Mouse (Mus musculus) limb, embryonic 14.5 days (tissue): ENCODE measurements at regions not wholly inside any gene's neighbourhood (a gene's known extent, or its start where the extent isn't known, plus 50 kb on each side); places are given as distances from the start of the nearest gene placed in this dataset.

Experiments
- ATAC-seq: fragments of 200-750 bp; cut with Nextera tagmentation; 2 replicates; pipeline ENCODE4 v1.8.0; 2017; ENCODE audit warnings: low read depth, moderate number of reproducible peaks, moderate TSS enrichment; ENCODE audit not compliant: low FRiP score
- DNase-seq: peaks from one replicate; pipeline ENCODE4 v3.0.0-alpha.2; 2015; ENCODE audit warnings: low spot score
- H3K27ac ChIP-seq: fragments of 300-500 bp; sonication (generic); replicated peaks from 2 replicates; pipeline ENCODE4 v1.5.1; 2014; ENCODE audit warnings: low read depth, mild to moderate bottlenecking, low read length, moderate library complexity, mixed read lengths
- H3K27me3 ChIP-seq: fragments of 300-500 bp; sonication (generic); 2 replicates; pipeline ENCODE4 v1.6.1; 2014; ENCODE audit warnings: low read length, mixed read lengths; ENCODE audit not compliant: control insufficient read depth, insufficient read depth
- H3K36me3 ChIP-seq: fragments of 300-500 bp; sonication (generic); 2 replicates; pipeline ENCODE4 v1.6.1; 2014; ENCODE audit warnings: mild to moderate bottlenecking, low read length, moderate library complexity, mixed read lengths; ENCODE audit not compliant: control insufficient read depth, insufficient read depth
- H3K4me1 ChIP-seq: fragments of 300-500 bp; sonication (generic); 2 replicates; pipeline ENCODE4 v1.6.1; 2014; ENCODE audit warnings: antibody characterized with exemption, low read length, mixed read lengths; ENCODE audit not compliant: control insufficient read depth, insufficient read depth
- H3K4me2 ChIP-seq: fragments of 300-500 bp; sonication (generic); replicated peaks from 2 replicates; pipeline ENCODE4 v1.6.1; 2014; ENCODE audit warnings: low read depth, mild to moderate bottlenecking, low read length, moderate library complexity; ENCODE audit not compliant: severe bottlenecking
- H3K4me3 ChIP-seq: fragments of 300-500 bp; sonication (generic); replicated peaks from 2 replicates; pipeline ENCODE4 v1.5.1; 2014; ENCODE audit warnings: low read length
- H3K9ac ChIP-seq: fragments of 300-500 bp; sonication (generic); 2 replicates; pipeline ENCODE4 v1.6.1; 2014; ENCODE audit warnings: mild to moderate bottlenecking, low read depth, low read length, moderate library complexity; ENCODE audit not compliant: severe bottlenecking
- H3K9me3 ChIP-seq: fragments of 300-500 bp; sonication (generic); 2 replicates; pipeline ENCODE4 v1.6.1; 2016; ENCODE audit warnings: low read length; ENCODE audit not compliant: control insufficient read depth
- POLR2A ChIP-seq: fragments of 200-500 bp; IDR thresholded peaks from 2 replicates; pipeline ENCODE4 v1.8.0; 2012; ENCODE audit warnings: inconsistent platforms, mild to moderate bottlenecking, moderate library complexity, borderline replicate concordance; ENCODE audit not compliant: insufficient read depth, insufficient read length; ENCODE audit errors: extremely low read depth
- WGBS: fragments of 180-500 bp; shearing (Covaris S2); extraction: QIAGEN DNeasy Blood & Tissue Kit; methylation state at CpG from one replicate; pipeline ENCODE4 v1.1.7; 2014; 5-methylcytosine and 5-hydroxymethylcytosine counted together

DNA sequence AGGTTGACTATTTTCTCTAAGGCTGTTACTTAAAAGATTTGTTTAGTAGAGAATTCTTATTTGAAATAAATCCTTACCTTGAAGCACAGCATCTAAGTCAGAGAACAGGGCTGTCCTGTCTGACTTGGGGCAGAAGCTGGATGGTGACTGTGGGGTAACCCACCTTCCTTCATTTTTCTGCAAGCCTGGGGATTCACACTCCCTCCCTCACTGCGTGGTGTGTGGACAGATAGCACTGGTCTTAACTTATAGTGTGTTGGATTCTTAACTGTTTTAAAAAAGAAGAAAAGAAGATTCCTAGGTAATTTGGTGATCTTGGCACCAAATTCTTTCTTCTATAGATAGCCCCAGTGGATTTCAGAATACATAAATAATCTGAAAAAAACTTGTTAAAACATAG is 174.8 kb downstream of the Klf7 start:
- no peak for TF ChIP-seq POLR2A
- DNase-seq (no peak), ATAC-seq (no peak)
- no peaks in the 10 kb centered on the region for H3K4me1 ChIP-seq
- WGBS, result 63% methylated on average over 1 of the region's 1 CpGs
- no peak overlapping the region for H3K4me3 ChIP-seq
- H3K9me3 ChIP-seq, result no peaks in the 10 kb centered on the region
- H3K27ac ChIP-seq, result no peak overlapping the region
- no peak overlapping the region for H3K9ac ChIP-seq
- H3K4me2 ChIP-seq, result no peak overlapping the region
- H3K27me3 ChIP-seq, result no peaks in the 10 kb centered on the region
- H3K36me3 ChIP-seq, result no peaks in the 10 kb centered on the region

GRCm38 (mm10) chr1:63946834-63947233 is 175.2 kb downstream of the Klf7 start:
- Histone ChIP-seq H3K9ac (no peak overlapping the region), H3K4me3 (no peak overlapping the region), H3K36me3 (no peaks in the 10 kb centered on the region), H3K27ac (no peak overlapping the region), H3K9me3 (no peaks in the 10 kb centered on the region), H3K27me3 (no peaks in the 10 kb centered on the region), H3K4me2 (no peak overlapping the region), H3K4me1 (no peaks in the 10 kb centered on the region)
- no peak for DNase-seq
- ATAC-seq, result no peak
- 64% methylated on average over 5 of the region's 5 CpGs for WGBS
- no peak for TF ChIP-seq POLR2A

DNA sequence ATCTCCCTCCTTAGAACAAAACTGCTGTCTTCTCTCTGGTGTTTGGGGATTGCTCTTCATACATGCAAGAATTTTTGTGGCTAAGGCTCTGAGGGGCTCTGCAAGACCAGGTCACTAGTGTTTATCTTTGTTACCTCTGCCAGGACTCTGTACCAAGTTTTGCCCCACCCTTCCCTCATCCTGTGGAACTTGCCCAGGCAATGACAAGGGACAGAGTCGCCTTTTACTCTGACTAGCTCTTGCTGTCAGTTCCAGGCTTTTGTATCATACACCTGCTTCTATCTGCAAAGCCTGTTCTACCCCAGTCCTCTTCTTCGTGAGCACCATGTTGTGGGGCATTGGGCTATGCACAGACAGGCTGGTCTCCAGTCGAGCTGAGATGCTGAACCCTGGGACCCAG is 175.7 kb upstream of the 4933402D24Rik start:
- Histone ChIP-seq H3K27ac (no peak overlapping the region), H3K9me3 (no peaks in the 10 kb centered on the region), H3K4me3 (no peak overlapping the region), H3K4me2 (no peak overlapping the region), H3K36me3 (no peaks in the 10 kb centered on the region), H3K9ac (no peak overlapping the region), H3K4me1 (no peaks in the 10 kb centered on the region), H3K27me3 (no peaks in the 10 kb centered on the region)
- no peak for TF ChIP-seq POLR2A
- ATAC-seq (no peak), DNase-seq (no peak)
- WGBS, result 46% methylated on average over 3 of the region's 3 CpGs

GRCm38 (mm10) chr1:63938416-63938815 is 169.3 kb upstream of the 4933402D24Rik start:
- H3K36me3 ChIP-seq, result no peaks in the 10 kb centered on the region
- H3K4me3 ChIP-seq, result no peak overlapping the region
- H3K4me2 ChIP-seq, result no peak overlapping the region
- H3K4me1 ChIP-seq, result no peaks in the 10 kb centered on the region
- TF ChIP-seq POLR2A, result no peak
- WGBS, result 63% methylated on average over 4 of the region's 4 CpGs
- ATAC-seq (no peak), DNase-seq (no peak)
- no peaks in the 10 kb centered on the region for H3K9me3 ChIP-seq
- H3K27me3 ChIP-seq, result no peaks in the 10 kb centered on the region
- no peak overlapping the region for H3K27ac ChIP-seq
- H3K9ac ChIP-seq, result no peak overlapping the region

GRCm38 (mm10) chr1:63937480-63937879 is 168.4 kb upstream of the 4933402D24Rik start:
- Histone ChIP-seq H3K4me2 (no peak overlapping the region), H3K36me3 (no peaks in the 10 kb centered on the region), H3K4me1 (no peaks in the 10 kb centered on the region), H3K27me3 (no peaks in the 10 kb centered on the region), H3K4me3 (no peak overlapping the region), H3K9ac (no peak overlapping the region), H3K9me3 (no peaks in the 10 kb centered on the region), H3K27ac (no peak overlapping the region)
- WGBS, result 73% methylated on average over 3 of the region's 3 CpGs
- no peak for TF ChIP-seq POLR2A
- no peak for DNase-seq
- ATAC-seq, result no peak
